Mouse (Mus musculus) limb, embryonic 15.5 days (tissue): Measurements from ENCODE around the gene Cdk20. TPM values are rescaled to one million over a fixed set of nuclear protein-coding genes. Genes with fewer than 3 reads are reported as not detected.

Experiments
- ATAC-seq: fragments of 200-750 bp; cut with Nextera tagmentation; 2 replicates; pipeline ENCODE4 v1.8.0; 2017; ENCODE audit warnings: low read depth, moderate TSS enrichment; ENCODE audit not compliant: insufficient number of reproducible peaks, low FRiP score, low TSS enrichment
- H3K27ac ChIP-seq: fragments of 300-500 bp; sonication (generic); 2 replicates; pipeline ENCODE4 v1.5.1; 2015; ENCODE audit warnings: moderate library complexity, mild to moderate bottlenecking, inconsistent platforms
- H3K27me3 ChIP-seq: fragments of 300-500 bp; sonication (generic); 2 replicates; pipeline ENCODE4 v1.6.1; 2015; ENCODE audit warnings: inconsistent platforms
- H3K36me3 ChIP-seq: fragments of 300-500 bp; sonication (generic); 2 replicates; pipeline ENCODE4 v1.6.1; 2015; ENCODE audit warnings: inconsistent platforms
- H3K4me1 ChIP-seq: fragments of 300-500 bp; sonication (generic); 2 replicates; pipeline ENCODE4 v1.6.1; 2015; ENCODE audit warnings: inconsistent platforms
- H3K4me2 ChIP-seq: fragments of 300-500 bp; sonication (generic); 2 replicates; pipeline ENCODE4 v1.6.1; 2015; ENCODE audit warnings: mild to moderate bottlenecking, inconsistent platforms
- H3K4me3 ChIP-seq: fragments of 300-500 bp; sonication (generic); 2 replicates; pipeline ENCODE4 v1.5.1; 2015; ENCODE audit warnings: mild to moderate bottlenecking, inconsistent platforms
- H3K9ac ChIP-seq: fragments of 300-500 bp; sonication (generic); 2 replicates; pipeline ENCODE4 v1.6.1; 2015; ENCODE audit warnings: inconsistent platforms
- H3K9me3 ChIP-seq: fragments of 300-500 bp; sonication (generic); 2 replicates; pipeline ENCODE4 v1.6.1; 2016; ENCODE audit warnings: inconsistent platforms
- WGBS: fragments of 180-500 bp; shearing (Covaris S2); methylation state at CpG from one replicate; pipeline ENCODE4 v1.1.7; 2015; 5-methylcytosine and 5-hydroxymethylcytosine counted together
- polyA plus RNA-seq: library from polyadenylated mRNA; unstranded; fragments of >200 nt; fragmentation: Nextera tagmentation; extraction: Ambion mirVana; gene quantifications from 2 replicates; pipeline ENCODE4 v1.2.1, GENCODE M21; 2015

Gene Cdk20
- polyA plus RNA-seq, 1 experiment from 2014 or later, result 13.7 TPM

GRCm38 (mm10) chr13:64425280-64425679 is 6.8 kb upstream of the Cdk20 start:
- Histone ChIP-seq H3K27me3 (no peaks in the 10 kb centered on the region), H3K4me3 (no peak overlapping the region), H3K4me1 (no peaks in the 10 kb centered on the region), H3K9ac (no peak overlapping the region), H3K4me2 (no peak overlapping the region), H3K36me3 (no peaks in the 10 kb centered on the region), H3K27ac (no peak overlapping the region), H3K9me3 (no peaks in the 10 kb centered on the region)
- 27% methylated on average over 1 of the region's 1 CpGs for WGBS
- no peak for ATAC-seq

DNA sequence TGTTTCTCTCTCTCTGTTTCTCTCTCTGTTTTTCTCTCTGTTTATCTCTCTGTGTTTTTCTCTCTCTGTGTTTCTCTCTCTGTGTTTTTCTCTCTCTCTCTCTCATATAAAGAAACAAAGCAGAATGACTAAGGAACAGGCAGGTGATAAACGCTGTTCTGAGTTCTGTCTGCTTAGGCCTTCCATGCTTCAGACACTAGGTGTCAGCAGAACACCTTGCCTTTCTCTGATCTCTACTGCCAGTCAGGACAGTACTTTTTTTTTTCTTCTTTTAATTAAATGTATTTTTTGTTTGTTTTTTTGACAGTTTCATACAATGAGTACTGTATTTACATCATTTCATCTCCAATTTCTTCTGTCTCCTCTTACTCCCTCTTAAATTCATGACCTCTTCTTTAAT is 2.8 kb upstream of the Cdk20 start:
- no peak overlapping the region for H3K27ac ChIP-seq
- H3K4me1 ChIP-seq, result peaks cover 13% of the 10 kb centered on the region
- no peak overlapping the region for H3K9ac ChIP-seq
- H3K4me3 ChIP-seq, result no peak overlapping the region
- no peak for ATAC-seq
- H3K36me3 ChIP-seq, result no peaks in the 10 kb centered on the region
- 10% methylated on average over 1 of the region's 1 CpGs for WGBS
- no peaks in the 10 kb centered on the region for H3K27me3 ChIP-seq
- H3K9me3 ChIP-seq, result no peaks in the 10 kb centered on the region
- H3K4me2 ChIP-seq, result no peak overlapping the region

- no peak overlapping the region for H3K9ac ChIP-seq
- no peaks in the 10 kb centered on the region for H3K9me3 ChIP-seq
- no peak overlapping the region for H3K27ac ChIP-seq
- H3K4me3 ChIP-seq, result no peak overlapping the region
- H3K4me2 ChIP-seq, result no peak overlapping the region
- H3K4me1 ChIP-seq, result peaks cover 5% of the 10 kb centered on the region; the same call in 1 of the 2 replicates
- no peak for ATAC-seq
- H3K36me3 ChIP-seq, result peaks cover 17% of the 10 kb centered on the region
- WGBS, result 51% methylated on average over 7 of the region's 7 CpGs
- no peaks in the 10 kb centered on the region for H3K27me3 ChIP-seq
Measured at GRCm38 (mm10) chr13:64437801-64438200, 5.7 kb downstream of the Cdk20 start.

GRCm38 (mm10) chr13:64438863-64439452 is 6.8 kb downstream of the Cdk20 start:
- Histone ChIP-seq H3K4me3 (no peak overlapping the region), H3K9me3 (no peaks in the 10 kb centered on the region), H3K36me3 (peaks cover 17% of the 10 kb centered on the region), H3K4me1 (no peaks in the 10 kb centered on the region), H3K27me3 (no peaks in the 10 kb centered on the region), H3K9ac (no peak overlapping the region), H3K27ac (no peak overlapping the region), H3K4me2 (no peak overlapping the region)
- no peak for ATAC-seq
- 57% methylated on average over 9 of the region's 9 CpGs for WGBS

DNA sequence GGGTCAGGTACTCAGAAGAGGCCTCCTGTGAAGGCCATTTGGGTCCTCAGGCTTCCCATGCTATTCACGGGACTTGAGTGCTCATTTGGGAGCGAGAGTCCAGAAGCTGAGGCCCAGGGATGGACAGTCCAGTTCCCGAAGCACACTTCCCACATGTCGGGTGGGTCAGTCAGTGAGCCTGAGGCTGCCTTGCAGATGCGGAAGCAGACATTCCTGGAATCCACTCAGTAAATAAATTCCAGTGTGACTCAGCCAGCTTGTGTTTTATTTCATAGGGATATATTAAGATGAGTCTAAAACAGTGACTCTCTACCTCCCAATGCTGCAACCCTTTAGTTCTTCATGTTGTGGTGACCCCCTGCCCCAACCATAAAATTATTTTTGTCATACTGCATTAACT is 7.4 kb downstream of the Cdk20 start:
- H3K36me3 ChIP-seq, result peaks cover 17% of the 10 kb centered on the region
- no peak for ATAC-seq
- H3K9ac ChIP-seq, result no peak overlapping the region
- H3K27me3 ChIP-seq, result no peaks in the 10 kb centered on the region
- WGBS, result 75% methylated on average over 5 of the region's 5 CpGs
- no peak overlapping the region for H3K4me2 ChIP-seq
- no peak overlapping the region for H3K4me3 ChIP-seq
- no peaks in the 10 kb centered on the region for H3K4me1 ChIP-seq
- no peak overlapping the region for H3K27ac ChIP-seq
- no peaks in the 10 kb centered on the region for H3K9me3 ChIP-seq

GRCm38 (mm10) chr13:64440592-64440991 is 8.5 kb downstream of the Cdk20 start:
- no peak for ATAC-seq
- H3K27ac ChIP-seq, result no peak overlapping the region
- WGBS, result 59% methylated on average over 4 of the region's 4 CpGs
- no peaks in the 10 kb centered on the region for H3K4me1 ChIP-seq
- H3K4me3 ChIP-seq, result no peak overlapping the region
- no peaks in the 10 kb centered on the region for H3K27me3 ChIP-seq
- H3K9ac ChIP-seq, result no peak overlapping the region
- H3K9me3 ChIP-seq, result no peaks in the 10 kb centered on the region
- H3K36me3 ChIP-seq, result peaks cover 17% of the 10 kb centered on the region
- H3K4me2 ChIP-seq, result no peak overlapping the region

GRCm38 (mm10) chr13:64443263-64443894 is 11.3 kb downstream of the Cdk20 start:
- no peak overlapping the region for H3K4me2 ChIP-seq
- no peak overlapping the region for H3K9ac ChIP-seq
- no peak overlapping the region for H3K4me3 ChIP-seq
- no peaks in the 10 kb centered on the region for H3K27me3 ChIP-seq
- no peak for ATAC-seq
- H3K36me3 ChIP-seq, result peaks cover 3% of the 10 kb centered on the region; the same call in 1 of the 2 replicates
- no peak overlapping the region for H3K27ac ChIP-seq
- WGBS, result 46% methylated on average over 4 of the region's 4 CpGs
- H3K4me1 ChIP-seq, result no peaks in the 10 kb centered on the region
- H3K9me3 ChIP-seq, result no peaks in the 10 kb centered on the region

GRCm38 (mm10) chr13:64445254-64445920 is 13.3 kb downstream of the Cdk20 start:
- H3K9ac ChIP-seq, result no peak overlapping the region
- no peak for ATAC-seq
- no peaks in the 10 kb centered on the region for H3K27me3 ChIP-seq
- no peaks in the 10 kb centered on the region for H3K4me1 ChIP-seq
- H3K36me3 ChIP-seq, result no peaks in the 10 kb centered on the region
- WGBS, result 72% methylated on average over 9 of the region's 9 CpGs
- H3K4me3 ChIP-seq, result no peak overlapping the region
- H3K9me3 ChIP-seq, result no peaks in the 10 kb centered on the region
- H3K27ac ChIP-seq, result no peak overlapping the region
- H3K4me2 ChIP-seq, result no peak overlapping the region

DNA sequence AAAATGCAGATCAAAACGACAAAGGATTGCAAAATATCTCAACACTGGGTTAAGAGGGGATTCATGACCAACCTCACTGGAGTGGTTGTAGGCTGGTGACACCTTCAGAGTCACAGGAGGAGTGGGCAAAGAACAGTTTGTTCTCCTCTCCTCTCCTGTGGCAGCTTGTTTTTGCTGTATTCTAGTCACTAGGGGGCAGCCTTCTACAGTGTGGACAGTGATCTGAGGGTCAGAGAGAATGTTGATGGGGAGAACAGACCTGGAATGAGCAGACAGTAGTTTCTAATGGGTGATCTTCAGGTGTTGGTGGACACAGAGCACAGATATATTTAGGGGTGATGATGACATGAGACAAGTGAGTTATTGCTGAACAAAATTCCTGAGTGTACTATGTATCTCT is 15.8 kb downstream of the Cdk20 start:
- Histone ChIP-seq H3K4me3 (no peak overlapping the region), H3K9ac (no peak overlapping the region), H3K36me3 (no peaks in the 10 kb centered on the region), H3K9me3 (no peaks in the 10 kb centered on the region), H3K4me2 (no peak overlapping the region), H3K27ac (no peak overlapping the region), H3K4me1 (no peaks in the 10 kb centered on the region), H3K27me3 (no peaks in the 10 kb centered on the region)
- 3% methylated on average over 1 of the region's 1 CpGs for WGBS
- ATAC-seq, result no peak

DNA sequence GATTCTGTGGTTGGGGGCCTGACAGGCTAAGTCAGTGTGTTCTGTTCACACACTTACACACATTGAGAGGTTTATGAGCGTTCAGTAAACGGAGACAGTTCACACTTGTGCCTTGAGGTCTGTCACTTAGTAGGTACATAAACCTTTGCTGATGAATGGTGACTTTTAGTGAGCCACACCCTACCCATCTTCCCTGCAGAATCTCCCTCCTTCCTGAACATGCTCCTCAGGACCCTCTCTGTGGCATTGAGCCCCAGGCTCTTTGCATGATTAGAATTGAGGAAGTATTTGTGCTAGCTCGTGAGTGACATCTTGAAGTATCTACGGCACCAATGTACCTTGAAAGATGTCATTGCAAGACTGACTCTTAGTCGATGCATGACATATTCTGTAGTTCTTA is 16.6 kb downstream of the Cdk20 start:
- Histone ChIP-seq H3K9me3 (no peaks in the 10 kb centered on the region), H3K36me3 (no peaks in the 10 kb centered on the region), H3K9ac (no peak overlapping the region), H3K27ac (no peak overlapping the region), H3K4me2 (no peak overlapping the region), H3K4me1 (no peaks in the 10 kb centered on the region), H3K27me3 (no peaks in the 10 kb centered on the region), H3K4me3 (no peak overlapping the region)
- 71% methylated on average over 5 of the region's 5 CpGs for WGBS
- no peak for ATAC-seq

DNA sequence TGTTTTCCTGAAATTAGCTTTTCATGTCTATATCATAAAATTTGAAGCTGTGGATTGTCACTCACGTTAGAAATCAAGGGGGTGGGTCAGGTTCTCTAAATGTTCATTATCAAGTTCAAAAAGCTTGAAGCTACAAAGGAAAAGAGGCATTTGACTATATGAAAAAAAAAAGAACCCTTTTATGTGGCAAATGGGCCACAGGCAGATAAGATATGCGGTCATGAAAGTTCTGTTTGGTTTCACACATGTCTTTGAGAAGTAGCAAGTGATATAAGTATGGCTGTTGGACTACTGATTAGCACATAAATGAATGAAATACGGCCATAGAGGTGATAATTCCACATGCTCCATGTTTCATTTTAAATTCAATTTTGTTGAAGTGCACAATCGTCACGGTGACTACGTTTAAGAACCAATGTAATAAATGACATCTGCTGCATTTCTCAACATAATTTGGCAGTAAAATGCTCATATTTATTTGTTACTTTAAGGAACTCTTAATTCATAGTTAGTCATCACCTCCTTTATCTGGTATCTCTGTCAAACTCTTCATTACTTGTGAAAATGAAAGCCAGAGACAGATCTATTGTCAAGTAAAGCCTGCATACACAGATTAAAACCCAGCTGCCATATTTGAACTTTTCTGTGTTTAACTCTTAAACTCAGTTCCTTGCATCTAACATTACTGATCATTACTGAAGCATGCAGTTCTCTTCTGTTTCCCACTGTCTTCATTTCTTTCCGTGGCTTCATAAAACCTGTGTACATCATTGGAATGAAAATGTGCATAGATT is 18.1 kb downstream of the Cdk20 start:
- Histone ChIP-seq H3K4me2 (no peak overlapping the region), H3K27me3 (no peaks in the 10 kb centered on the region), H3K36me3 (no peaks in the 10 kb centered on the region), H3K4me1 (no peaks in the 10 kb centered on the region), H3K27ac (no peak overlapping the region), H3K4me3 (no peak overlapping the region), H3K9ac (no peak overlapping the region), H3K9me3 (no peaks in the 10 kb centered on the region)
- ATAC-seq, result no peak
- 65% methylated on average over 7 of the region's 7 CpGs for WGBS
